Mouse (Mus musculus): ENCODE data around the gene Tmem161a.

Tmem161a gene

GRCm38 (mm10) chr8:70172043-70172681, at the start of gene Tmem161a:
TSS of gene Tmem161a (plus strand) at chr8:70172356.
- DNase-seq (ENCODE audit: low spot score in 2 of 2) = peak; percentile 90 to 95

- no peak for DNase-seq (ENCODE audit: low spot score in 2 of 2)
Observed at GRCm38 (mm10) chr8:70122863-70123262, 49.3 kb upstream of the Tmem161a start.

GRCm38 (mm10) chr8:70124992-70125391, 47.2 kb upstream of the Tmem161a start:
- peak in 1 of 2 experiments; percentile 63 for DNase-seq (ENCODE audit: low spot score in 2 of 2)

- DNase-seq (ENCODE audit: low spot score in 2 of 2) = no peak
Observed at GRCm38 (mm10) chr8:70128435-70128834, 43.7 kb upstream of the Tmem161a start.

- DNase-seq (ENCODE audit: low spot score in 2 of 2) = peak; percentile 71 to 73
Observed at GRCm38 (mm10) chr8:70129309-70129952, 42.7 kb upstream of the Tmem161a start.

GRCm38 (mm10) chr8:70130066-70130465, 42.1 kb upstream of the Tmem161a start:
- DNase-seq (ENCODE audit: low spot score in 2 of 2) = no peak

GRCm38 (mm10) chr8:70131166-70131883, 40.8 kb upstream of the Tmem161a start, which contains the start of gene Nr2c2ap:
TSS of gene Nr2c2ap (plus strand) at chr8:70131333.
- DNase-seq (ENCODE audit: low spot score in 2 of 2) = peak; percentile 67 to 73

- DNase-seq (ENCODE audit: low spot score in 2 of 2) = no peak
Observed at GRCm38 (mm10) chr8:70134086-70134485, 38.1 kb upstream of the Tmem161a start.

GRCm38 (mm10) chr8:70134931-70135330, 37.2 kb upstream of the Tmem161a start:
- DNase-seq (ENCODE audit: low spot score in 2 of 2) = no peak

GRCm38 (mm10) chr8:70136591-70136990, 35.6 kb upstream of the Tmem161a start:
- DNase-seq (ENCODE audit: low spot score in 2 of 2) = no peak

GRCm38 (mm10) chr8:70137890-70138289, 34.3 kb upstream of the Tmem161a start:
- no peak for DNase-seq (ENCODE audit: low spot score in 2 of 2)

GRCm38 (mm10) chr8:70139026-70139857, 32.9 kb upstream of the Tmem161a start, which contains the start of the genes Rfxank, Borcs8 and Mef2b:
TSS of gene Rfxank (minus strand) at chr8:70139154.
TSS of gene Borcs8 (plus strand) at chr8:70139499.
TSS of gene Mef2b (plus strand) at chr8:70139711.
- DNase-seq (ENCODE audit: low spot score in 2 of 2) = peak; percentile 97 to 98

GRCm38 (mm10) chr8:70139981-70140380, 32.2 kb upstream of the Tmem161a start:
- DNase-seq (ENCODE audit: low spot score in 2 of 2) = no peak

GRCm38 (mm10) chr8:70147678-70148607, 24.2 kb upstream of the Tmem161a start:
- DNase-seq (ENCODE audit: low spot score in 2 of 2) = no peak

GRCm38 (mm10) chr8:70150158-70150557, 22.0 kb upstream of the Tmem161a start:
- no peak for DNase-seq (ENCODE audit: low spot score in 2 of 2)

GRCm38 (mm10) chr8:70152537-70153257, 19.5 kb upstream of the Tmem161a start:
- no peak for DNase-seq (ENCODE audit: low spot score in 2 of 2)

GRCm38 (mm10) chr8:70157240-70157800, 14.8 kb upstream of the Tmem161a start:
- no peak for DNase-seq (ENCODE audit: low spot score in 2 of 2)

- peak; percentile 36 to 41 for DNase-seq (ENCODE audit: low spot score in 2 of 2)
Observed at GRCm38 (mm10) chr8:70158069-70158853, 13.9 kb upstream of the Tmem161a start.

GRCm38 (mm10) chr8:70159211-70159610, 12.9 kb upstream of the Tmem161a start:
- no peak for DNase-seq (ENCODE audit: low spot score in 2 of 2)

Measured in right cerebral cortex, postnatal 36 days (tissue).